Mouse (Mus musculus): ENCODE data around the gene Rbm34. TPM values are rescaled to one million over a fixed set of nuclear protein-coding genes. Genes with fewer than 3 reads are reported as not detected.
"Not testable (repeated sequence)": the region's sequence is repeated elsewhere in the genome, so short reads cannot be mapped to it uniquely, and the experiment has no call there.

Rbm34 gene
- polyA plus RNA-seq, 1 experiment from 2014 or later = 19.7 TPM

DNA sequence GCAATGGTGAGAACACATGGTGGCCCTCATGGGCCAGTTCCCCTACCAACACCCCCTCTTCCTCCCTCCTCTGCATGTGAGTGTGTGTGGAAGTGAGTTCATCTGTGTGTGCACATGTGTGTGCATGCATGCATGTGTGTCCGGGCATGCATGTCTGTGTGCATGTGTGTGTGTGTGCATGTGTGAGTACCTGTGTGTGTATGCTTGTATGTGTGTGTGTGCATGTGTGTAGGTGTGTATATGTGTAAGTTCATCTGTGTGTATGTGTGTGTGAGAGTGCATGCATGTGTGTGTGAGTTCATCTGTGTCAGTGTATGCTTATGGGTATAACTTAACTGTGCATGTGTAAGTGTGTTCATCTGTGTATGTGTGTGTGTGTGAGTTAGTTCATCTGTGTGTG lies 52.5 kb downstream of the Rbm34 start:
- ATAC-seq (no peak), DNase-seq (ENCODE audit: low spot score) (no peak)
- no peaks in the 10 kb centered on the region for H3K36me3 ChIP-seq (ENCODE audit: control insufficient read depth, insufficient read depth, low read length)
- H3K9ac ChIP-seq (ENCODE audit: low read length) = no peak overlapping the region
- no peaks in the 10 kb centered on the region for H3K27me3 ChIP-seq (replicated peaks; ENCODE audit: control insufficient read depth, insufficient read depth, low read length)
- peaks cover 5% of the 10 kb centered on the region for H3K4me1 ChIP-seq (ENCODE audit: control insufficient read depth, insufficient read depth, low read length)
- no peak overlapping the region for H3K27ac ChIP-seq (ENCODE audit: low read depth, low read length)
- WGBS = 97% methylated on average over 1 of the region's 1 CpGs
- no peaks in the 10 kb centered on the region for H3K9me3 ChIP-seq (replicated peaks; ENCODE audit: control insufficient read depth, low read length)
- no peak overlapping the region for H3K4me2 ChIP-seq (ENCODE audit: low read length)
- no peak overlapping the region for H3K4me3 ChIP-seq (ENCODE audit: low read depth, low read length)

DNA sequence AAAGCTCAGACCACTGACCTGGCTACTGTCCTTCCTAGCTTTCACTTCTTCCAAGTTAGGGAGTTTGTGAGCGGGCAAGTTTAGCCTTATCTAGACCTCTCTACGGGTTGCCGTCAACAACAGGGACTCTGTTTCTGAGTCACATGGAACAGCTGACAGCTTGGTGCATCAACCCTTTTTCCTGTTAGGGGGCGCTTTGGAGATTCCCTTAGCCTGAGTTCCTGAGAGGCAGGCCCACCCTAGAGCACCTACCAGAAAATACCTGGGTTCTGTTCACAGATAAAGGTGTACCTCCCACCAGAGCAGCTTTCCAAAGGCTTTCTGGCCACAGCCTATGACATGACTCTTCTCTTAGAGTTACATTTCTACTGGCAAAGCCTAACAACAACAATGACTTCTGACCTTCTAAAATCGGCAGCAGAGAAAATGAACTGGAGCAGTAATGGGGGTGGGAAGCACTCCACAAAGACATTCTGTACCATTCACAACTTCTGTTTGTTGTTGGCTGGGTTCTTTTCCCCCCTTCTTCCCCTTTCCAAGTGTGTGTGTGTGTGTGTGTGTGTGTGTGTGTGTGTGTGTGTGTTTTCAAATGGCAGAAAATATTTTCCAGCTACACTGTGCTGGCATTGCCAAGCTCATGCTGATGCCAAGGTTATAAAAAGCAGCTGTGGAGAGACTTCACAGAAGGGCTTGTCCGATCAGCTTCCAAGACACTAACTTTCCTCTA lies 53.5 kb downstream of the Rbm34 start:
- 65% methylated on average over 6 of the region's 6 CpGs for WGBS

DNA sequence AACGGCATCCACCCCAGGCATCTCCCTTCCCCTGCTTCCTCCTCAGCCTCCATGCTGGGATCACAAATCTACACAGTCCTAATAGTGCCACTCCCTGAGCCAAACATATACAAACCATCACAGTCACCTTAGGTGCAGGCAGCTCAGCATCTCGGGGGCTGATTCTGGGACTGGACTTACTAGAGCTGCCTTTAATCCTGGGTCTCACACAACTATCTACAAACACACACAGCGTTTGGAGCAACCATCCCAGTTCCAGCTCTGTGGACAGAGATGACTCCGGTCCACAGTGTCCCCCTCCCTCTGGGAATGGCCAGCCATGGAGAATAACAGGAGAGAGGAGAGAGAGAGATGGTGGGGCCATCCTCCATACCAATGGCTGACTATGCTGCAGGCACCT lies 54.3 kb downstream of the Rbm34 start:
- Histone ChIP-seq H3K4me3 (ENCODE audit: low read depth, low read length) (no peak overlapping the region), H3K27me3 (replicated peaks; ENCODE audit: control insufficient read depth, insufficient read depth, low read length) (no peaks in the 10 kb centered on the region), H3K36me3 (ENCODE audit: control insufficient read depth, insufficient read depth, low read length) (no peaks in the 10 kb centered on the region), H3K4me2 (ENCODE audit: low read length) (no peak overlapping the region), H3K9ac (ENCODE audit: low read length) (no peak overlapping the region), H3K4me1 (ENCODE audit: control insufficient read depth, insufficient read depth, low read length) (peaks cover 6% of the 10 kb centered on the region), H3K9me3 (replicated peaks; ENCODE audit: control insufficient read depth, low read length) (no peaks in the 10 kb centered on the region), H3K27ac (ENCODE audit: low read depth, low read length) (no peak overlapping the region)
- 85% methylated on average over 4 of the region's 4 CpGs for WGBS
- ATAC-seq (no peak), DNase-seq (ENCODE audit: low spot score) (no peak)

More for the DNA sequence above, 53.5 kb downstream of the Rbm34 start:
- ATAC-seq = no peak
- H3K9me3 ChIP-seq (replicated peaks; ENCODE audit: control insufficient read depth, low read length) = no peaks in the 10 kb centered on the region
- H3K36me3 ChIP-seq (ENCODE audit: control insufficient read depth, insufficient read depth, low read length) = no peaks in the 10 kb centered on the region
- no peak for DNase-seq (ENCODE audit: low spot score)
- H3K4me3 ChIP-seq (ENCODE audit: low read depth, low read length) = no peak overlapping the region
- H3K27me3 ChIP-seq (replicated peaks; ENCODE audit: control insufficient read depth, insufficient read depth, low read length) = no peaks in the 10 kb centered on the region
- H3K27ac ChIP-seq (ENCODE audit: low read depth, low read length) = no peak overlapping the region
- H3K4me2 ChIP-seq (ENCODE audit: low read length) = no peak overlapping the region
- H3K9ac ChIP-seq (ENCODE audit: low read length) = no peak overlapping the region
- peaks cover 6% of the 10 kb centered on the region for H3K4me1 ChIP-seq (ENCODE audit: control insufficient read depth, insufficient read depth, low read length)

DNA sequence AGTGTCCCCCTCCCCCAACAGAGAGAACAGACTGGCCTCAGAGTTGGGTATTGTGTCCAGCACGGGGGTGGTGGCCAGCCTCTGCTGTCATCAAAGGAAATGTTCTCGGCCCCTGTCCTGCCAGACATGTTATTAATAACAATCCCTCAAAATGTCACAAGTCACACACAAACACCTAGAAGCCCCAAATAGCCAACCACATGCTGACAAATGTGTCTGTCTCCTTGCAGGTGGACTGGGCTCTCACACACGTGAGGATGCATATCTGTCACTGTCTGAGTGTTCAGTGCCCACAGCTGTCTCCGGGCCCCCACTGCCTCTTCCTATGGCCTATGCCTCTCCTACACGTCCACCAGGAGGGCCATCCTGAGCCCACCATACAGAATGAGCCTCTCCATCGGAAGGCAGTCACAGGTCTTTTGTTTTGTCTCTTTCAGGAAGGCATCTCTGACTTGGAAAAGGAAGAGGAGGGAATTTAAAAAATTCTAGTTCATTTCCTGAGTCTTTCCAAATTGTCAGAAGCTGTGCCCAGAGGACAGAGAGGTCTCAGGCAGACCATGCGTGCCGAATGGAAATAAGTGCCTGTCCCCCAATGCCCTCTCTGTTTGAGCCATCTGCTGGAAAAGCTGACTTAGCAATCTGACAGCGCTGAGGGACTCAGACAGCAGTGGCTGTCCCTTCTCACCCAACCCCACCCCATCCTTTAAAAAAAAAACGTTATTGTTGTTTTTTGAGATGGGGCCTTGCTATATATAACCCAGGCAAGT lies 56.1 kb downstream of the Rbm34 start:
- Histone ChIP-seq H3K36me3 (ENCODE audit: control insufficient read depth, insufficient read depth, low read length) (no peaks in the 10 kb centered on the region), H3K27me3 (replicated peaks; ENCODE audit: control insufficient read depth, insufficient read depth, low read length) (no peaks in the 10 kb centered on the region), H3K9ac (ENCODE audit: low read length) (no peak overlapping the region), H3K4me1 (ENCODE audit: control insufficient read depth, insufficient read depth, low read length) (peaks cover 6% of the 10 kb centered on the region), H3K27ac (ENCODE audit: low read depth, low read length) (no peak overlapping the region), H3K9me3 (replicated peaks; ENCODE audit: control insufficient read depth, low read length) (no peaks in the 10 kb centered on the region), H3K4me2 (ENCODE audit: low read length) (no peak overlapping the region), H3K4me3 (ENCODE audit: low read depth, low read length) (no peak overlapping the region)
- no peak for DNase-seq (ENCODE audit: low spot score)
- ATAC-seq = no peak
- 48% methylated on average over 10 of the region's 10 CpGs for WGBS

DNA sequence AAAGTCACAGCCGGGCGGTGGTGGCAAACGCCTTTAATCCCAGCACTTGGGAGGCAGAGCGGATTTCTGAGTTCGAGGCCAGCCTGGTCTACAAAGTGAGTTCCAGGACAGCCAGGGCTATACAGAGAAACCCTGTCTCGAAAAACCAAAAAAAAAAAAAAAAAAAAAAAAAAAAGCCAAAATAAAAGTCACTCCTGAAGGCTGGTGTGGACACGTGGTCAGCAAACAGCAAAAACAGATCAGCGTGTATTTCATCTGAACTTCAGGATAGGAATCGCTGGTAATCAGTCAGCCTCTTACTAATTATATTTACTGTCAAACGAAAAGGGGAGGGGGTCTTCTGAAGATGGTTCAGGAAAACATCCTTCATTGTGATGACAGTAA lies 56.8 kb downstream of the Rbm34 start:
- not testable (repeated sequence) for H3K9me3 ChIP-seq (replicated peaks; ENCODE audit: control insufficient read depth, low read length); ATAC-seq; H3K27me3 ChIP-seq (replicated peaks; ENCODE audit: control insufficient read depth, insufficient read depth, low read length); H3K36me3 ChIP-seq (ENCODE audit: control insufficient read depth, insufficient read depth, low read length); H3K4me1 ChIP-seq (ENCODE audit: control insufficient read depth, insufficient read depth, low read length); DNase-seq (ENCODE audit: low spot score); H3K27ac ChIP-seq (ENCODE audit: low read depth, low read length); H3K4me3 ChIP-seq (ENCODE audit: low read depth, low read length); H3K4me2 ChIP-seq (ENCODE audit: low read length); H3K9ac ChIP-seq (ENCODE audit: low read length)
- WGBS = 64% methylated on average over 9 of the region's 10 CpGs

DNA sequence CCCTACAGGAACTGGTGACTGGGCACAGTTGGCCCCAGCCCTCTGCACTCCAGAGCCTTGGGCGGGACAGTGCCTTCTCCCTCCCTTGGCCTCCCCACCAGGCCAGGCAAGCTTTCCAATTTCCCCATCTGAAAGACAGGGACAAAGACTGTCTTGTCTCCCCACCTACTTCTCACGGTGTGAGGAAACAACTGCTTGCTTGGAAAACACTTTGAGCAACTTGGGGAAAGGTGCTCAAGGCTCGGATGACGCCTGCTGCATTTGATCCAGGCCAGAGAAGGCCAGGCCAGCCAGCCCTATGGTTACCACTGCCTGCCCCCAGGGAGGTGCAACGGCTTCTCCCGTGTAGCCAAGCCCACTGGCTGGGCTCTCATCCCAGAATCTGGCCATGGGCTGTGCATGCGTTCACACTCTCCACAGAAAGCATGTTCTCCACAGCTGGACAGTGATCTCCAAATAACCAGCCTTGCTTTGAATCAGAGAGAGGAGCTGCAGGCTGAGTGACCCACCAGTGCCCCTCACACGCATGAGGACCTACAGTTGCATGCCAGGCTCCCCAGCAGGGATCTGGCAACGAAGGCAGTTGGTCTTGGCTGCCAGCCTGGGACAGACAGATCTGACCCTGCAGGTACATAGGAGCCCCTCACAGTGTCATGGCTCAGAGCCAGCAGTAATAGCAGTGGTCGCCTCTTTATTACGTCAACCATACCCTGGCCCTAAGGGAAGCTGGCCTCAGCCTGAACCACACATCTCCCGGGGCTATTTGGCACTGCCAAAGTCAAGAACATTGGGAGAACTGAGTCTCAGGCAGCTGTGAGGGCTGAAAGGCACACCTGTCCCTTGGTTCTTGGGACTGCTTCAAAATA lies 57.4 kb downstream of the Rbm34 start:
- peak; percentile 52 for DNase-seq (ENCODE audit: low spot score)
- H3K4me3 ChIP-seq (ENCODE audit: low read depth, low read length) = no peak overlapping the region
- 37% methylated on average over 12 of the region's 12 CpGs for WGBS
- H3K4me1 ChIP-seq (ENCODE audit: control insufficient read depth, insufficient read depth, low read length) = peaks cover 6% of the 10 kb centered on the region
- no peaks in the 10 kb centered on the region for H3K27me3 ChIP-seq (replicated peaks; ENCODE audit: control insufficient read depth, insufficient read depth, low read length)
- no peaks in the 10 kb centered on the region for H3K9me3 ChIP-seq (replicated peaks; ENCODE audit: control insufficient read depth, low read length)
- no peak overlapping the region for H3K9ac ChIP-seq (ENCODE audit: low read length)
- H3K27ac ChIP-seq (ENCODE audit: low read depth, low read length) = no peak overlapping the region
- peak; percentile 43; the same call in 1 of the 2 replicates for ATAC-seq
- H3K36me3 ChIP-seq (ENCODE audit: control insufficient read depth, insufficient read depth, low read length) = no peaks in the 10 kb centered on the region
- no peak overlapping the region for H3K4me2 ChIP-seq (ENCODE audit: low read length)

DNA sequence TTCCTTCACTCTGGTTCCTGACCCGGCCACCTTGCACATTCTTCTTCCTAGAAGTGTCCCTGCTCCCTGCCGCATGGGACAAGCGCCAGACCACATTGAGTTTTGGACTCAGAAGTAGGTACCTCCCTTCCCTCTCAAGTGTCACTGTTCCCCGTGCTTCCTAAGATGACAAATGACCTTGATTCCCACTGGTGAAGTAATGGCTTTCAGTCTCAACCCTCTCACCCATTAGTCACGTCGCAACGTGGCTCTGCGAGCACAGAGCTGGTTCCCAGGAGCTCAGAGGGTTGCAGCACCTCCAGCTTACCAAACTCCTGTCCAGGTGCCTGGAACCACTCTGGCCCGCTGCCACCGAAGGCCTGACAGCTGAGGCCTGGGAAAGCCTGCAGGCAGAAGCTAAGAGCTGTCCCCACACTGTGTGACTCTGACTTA lies 61.5 kb downstream of the Rbm34 start:
- no peak for ATAC-seq
- no peak overlapping the region for H3K4me3 ChIP-seq (ENCODE audit: low read depth, low read length)
- H3K27me3 ChIP-seq (replicated peaks; ENCODE audit: control insufficient read depth, insufficient read depth, low read length) = no peaks in the 10 kb centered on the region
- H3K4me1 ChIP-seq (ENCODE audit: control insufficient read depth, insufficient read depth, low read length) = peaks cover 6% of the 10 kb centered on the region
- H3K9ac ChIP-seq (ENCODE audit: low read length) = no peak overlapping the region
- no peak overlapping the region for H3K27ac ChIP-seq (ENCODE audit: low read depth, low read length)
- no peaks in the 10 kb centered on the region for H3K9me3 ChIP-seq (replicated peaks; ENCODE audit: control insufficient read depth, low read length)
- 82% methylated on average over 10 of the region's 10 CpGs for WGBS
- no peak overlapping the region for H3K4me2 ChIP-seq (ENCODE audit: low read length)
- no peaks in the 10 kb centered on the region for H3K36me3 ChIP-seq (ENCODE audit: control insufficient read depth, insufficient read depth, low read length)
- no peak for DNase-seq (ENCODE audit: low spot score)

DNA sequence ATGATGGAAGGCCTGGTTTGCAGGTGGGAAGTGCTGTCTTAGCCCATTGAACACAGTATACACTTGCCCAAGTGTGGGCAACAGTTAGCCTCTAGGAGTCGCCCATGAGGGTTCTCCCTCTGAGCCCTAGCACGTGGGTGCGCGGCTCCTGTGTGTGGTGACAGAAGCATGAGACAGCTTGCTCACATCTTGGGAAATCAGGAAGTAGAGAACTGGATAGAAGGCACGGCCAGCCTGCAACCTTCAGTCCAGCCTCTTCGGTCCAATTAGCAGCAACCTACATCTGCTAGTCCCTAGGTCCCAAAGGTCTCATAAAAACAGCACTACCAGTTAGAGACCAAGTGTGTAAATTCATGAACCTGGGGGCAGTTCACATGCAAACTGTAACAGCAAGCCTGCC lies 62.1 kb downstream of the Rbm34 start:
- no peaks in the 10 kb centered on the region for H3K27me3 ChIP-seq (replicated peaks; ENCODE audit: control insufficient read depth, insufficient read depth, low read length)
- ATAC-seq (no peak), DNase-seq (ENCODE audit: low spot score) (no peak)
- no peak overlapping the region for H3K4me3 ChIP-seq (ENCODE audit: low read depth, low read length)
- peaks cover 5% of the 10 kb centered on the region for H3K4me1 ChIP-seq (ENCODE audit: control insufficient read depth, insufficient read depth, low read length)
- H3K36me3 ChIP-seq (ENCODE audit: control insufficient read depth, insufficient read depth, low read length) = no peaks in the 10 kb centered on the region
- H3K27ac ChIP-seq (ENCODE audit: low read depth, low read length) = no peak overlapping the region
- no peaks in the 10 kb centered on the region for H3K9me3 ChIP-seq (replicated peaks; ENCODE audit: control insufficient read depth, low read length)
- no peak overlapping the region for H3K4me2 ChIP-seq (ENCODE audit: low read length)
- WGBS = 82% methylated on average over 6 of the region's 6 CpGs
- no peak overlapping the region for H3K9ac ChIP-seq (ENCODE audit: low read length)

Data from forebrain, embryonic 14.5 days (tissue).